Mouse (Mus musculus) midbrain, embryonic 14.5 days (tissue): Measurements from ENCODE around the gene Cabp4. TPM values are rescaled to one million over a fixed set of nuclear protein-coding genes. Genes with fewer than 3 reads are reported as not detected.

Source experiments
- ATAC-seq: fragments of 200-750 bp; cut with Nextera tagmentation; 2 replicates; pipeline ENCODE4 v1.8.0; 2017; ENCODE audit warnings: moderate number of reproducible peaks, moderate library complexity; ENCODE audit not compliant: low FRiP score, low TSS enrichment
- DNase-seq: peaks from one replicate; pipeline ENCODE4 v3.0.0-alpha.2; 2015
- H3K27ac ChIP-seq: fragments of 300-500 bp; sonication (generic); replicated peaks from 2 replicates; pipeline ENCODE4 v1.5.1; 2014; ENCODE audit warnings: mild to moderate bottlenecking, low read depth, low read length, moderate library complexity
- H3K27me3 ChIP-seq: fragments of 300-500 bp; sonication (generic); 2 replicates; pipeline ENCODE4 v1.6.1; 2014; ENCODE audit warnings: low read length, control low read depth, mixed read lengths; ENCODE audit not compliant: control insufficient read depth, insufficient read depth
- H3K36me3 ChIP-seq: fragments of 300-500 bp; sonication (generic); 2 replicates; pipeline ENCODE4 v1.6.1; 2014; ENCODE audit warnings: low read length, control low read depth; ENCODE audit not compliant: control insufficient read depth, insufficient read depth
- H3K4me1 ChIP-seq: fragments of 300-500 bp; sonication (generic); 2 replicates; pipeline ENCODE4 v1.6.1; 2014; ENCODE audit warnings: mild to moderate bottlenecking, antibody characterized with exemption, low read length, control low read depth; ENCODE audit not compliant: control insufficient read depth, insufficient read depth
- H3K4me2 ChIP-seq: fragments of 300-500 bp; sonication (generic); 2 replicates; pipeline ENCODE4 v1.6.1; 2014; ENCODE audit warnings: mild to moderate bottlenecking, low read length, moderate library complexity
- H3K4me3 ChIP-seq: fragments of 300-500 bp; sonication (generic); replicated peaks from 2 replicates; pipeline ENCODE4 v1.5.1; 2014; ENCODE audit warnings: low read depth, low read length
- H3K9ac ChIP-seq: fragments of 300-500 bp; sonication (generic); replicated peaks from 2 replicates; pipeline ENCODE4 v1.6.1; 2014; ENCODE audit warnings: mild to moderate bottlenecking, low read length, moderate library complexity
- H3K9me3 ChIP-seq: fragments of 300-500 bp; sonication (generic); 2 replicates; pipeline ENCODE4 v1.6.1; 2016; ENCODE audit warnings: low read length, control low read depth, mixed read lengths; ENCODE audit not compliant: control insufficient read depth
- WGBS: fragments of 180-500 bp; shearing (Covaris S2); extraction: QIAGEN DNeasy Blood & Tissue Kit; methylation state at CpG from one replicate; pipeline ENCODE4 v1.1.7; 2014; 5-methylcytosine and 5-hydroxymethylcytosine counted together
- polyA plus RNA-seq: library from polyadenylated mRNA; unstranded; fragments of >200 nt; fragmentation: Nextera tagmentation; extraction: Ambion mirVana; gene quantifications from 2 replicates; pipeline ENCODE4 v1.2.1, GENCODE M21; 2014

Cabp4 gene
- polyA plus RNA-seq, 1 experiment from 2014 or later: 0.14 TPM

GRCm38 (mm10) chr19:4119716-4120487, 23.9 kb downstream of the Cabp4 start:
- 90% methylated on average over 6 of the region's 6 CpGs for WGBS
- Histone ChIP-seq H3K36me3 (peaks cover 26% of the 10 kb centered on the region), H3K4me1 (peaks cover 7% of the 10 kb centered on the region), H3K4me2 (peak overlapping the region; percentile 53), H3K27ac (no peak overlapping the region), H3K9me3 (no peaks in the 10 kb centered on the region), H3K27me3 (no peaks in the 10 kb centered on the region), H3K9ac (no peak overlapping the region), H3K4me3 (no peak overlapping the region)
- DNase-seq: no peak
- ATAC-seq: no peak

GRCm38 (mm10) chr19:4118350-4118749, 25.5 kb downstream of the Cabp4 start:
- ATAC-seq (no peak), DNase-seq (no peak)
- Histone ChIP-seq H3K4me1 (peaks cover 7% of the 10 kb centered on the region), H3K9ac (no peak overlapping the region), H3K9me3 (no peaks in the 10 kb centered on the region), H3K27ac (no peak overlapping the region), H3K4me3 (no peak overlapping the region), H3K36me3 (peaks cover 42% of the 10 kb centered on the region), H3K4me2 (no peak overlapping the region), H3K27me3 (no peaks in the 10 kb centered on the region)
- 98% methylated on average over 2 of the region's 2 CpGs for WGBS

- DNase-seq: no peak
- H3K27me3 ChIP-seq: no peaks in the 10 kb centered on the region
- 96% methylated on average over 7 of the region's 7 CpGs for WGBS
- ATAC-seq: no peak
- no peaks in the 10 kb centered on the region for H3K9me3 ChIP-seq
- no peak overlapping the region for H3K4me2 ChIP-seq
- H3K36me3 ChIP-seq: peaks cover 54% of the 10 kb centered on the region
- no peak overlapping the region for H3K27ac ChIP-seq
- H3K4me3 ChIP-seq: no peak overlapping the region
- H3K4me1 ChIP-seq: peaks cover 7% of the 10 kb centered on the region
- H3K9ac ChIP-seq: no peak overlapping the region
Measured at GRCm38 (mm10) chr19:4117006-4117405, 26.8 kb downstream of the Cabp4 start.

- no peaks in the 10 kb centered on the region for H3K27me3 ChIP-seq
- peaks cover 65% of the 10 kb centered on the region for H3K36me3 ChIP-seq
- no peak overlapping the region for H3K4me2 ChIP-seq
- H3K9me3 ChIP-seq: no peaks in the 10 kb centered on the region
- no peak for DNase-seq
- H3K27ac ChIP-seq: no peak overlapping the region
- peaks cover 7% of the 10 kb centered on the region for H3K4me1 ChIP-seq
- H3K9ac ChIP-seq: no peak overlapping the region
- WGBS: 85% methylated on average over 11 of the region's 11 CpGs
- no peak for ATAC-seq
- H3K4me3 ChIP-seq: no peak overlapping the region
Measured at GRCm38 (mm10) chr19:4115816-4116215, 28.0 kb downstream of the Cabp4 start.

GRCm38 (mm10) chr19:4115144-4115543, 28.7 kb downstream of the Cabp4 start:
- H3K9me3 ChIP-seq: no peaks in the 10 kb centered on the region
- peaks cover 71% of the 10 kb centered on the region for H3K36me3 ChIP-seq
- H3K4me3 ChIP-seq: no peak overlapping the region
- DNase-seq: no peak
- no peak overlapping the region for H3K27ac ChIP-seq
- no peak for ATAC-seq
- no peak overlapping the region for H3K4me2 ChIP-seq
- H3K9ac ChIP-seq: no peak overlapping the region
- 95% methylated on average over 10 of the region's 10 CpGs for WGBS
- no peaks in the 10 kb centered on the region for H3K27me3 ChIP-seq
- H3K4me1 ChIP-seq: peaks cover 1% of the 10 kb centered on the region

- no peak overlapping the region for H3K27ac ChIP-seq
- H3K4me1 ChIP-seq: no peaks in the 10 kb centered on the region
- H3K9me3 ChIP-seq: no peaks in the 10 kb centered on the region
- H3K4me2 ChIP-seq: no peak overlapping the region
- H3K9ac ChIP-seq: no peak overlapping the region
- no peaks in the 10 kb centered on the region for H3K27me3 ChIP-seq
- no peak overlapping the region for H3K4me3 ChIP-seq
- H3K36me3 ChIP-seq: peaks cover 77% of the 10 kb centered on the region
- ATAC-seq (no peak), DNase-seq (no peak)
- 91% methylated on average over 10 of the region's 10 CpGs for WGBS
Measured at GRCm38 (mm10) chr19:4114551-4114950, 29.3 kb downstream of the Cabp4 start.

GRCm38 (mm10) chr19:4113806-4114230, 30.0 kb downstream of the Cabp4 start:
- 77% methylated on average over 5 of the region's 5 CpGs for WGBS
- Histone ChIP-seq H3K4me3 (no peak overlapping the region), H3K9ac (no peak overlapping the region), H3K36me3 (peaks cover 83% of the 10 kb centered on the region), H3K9me3 (no peaks in the 10 kb centered on the region), H3K4me2 (no peak overlapping the region), H3K4me1 (no peaks in the 10 kb centered on the region), H3K27me3 (no peaks in the 10 kb centered on the region), H3K27ac (no peak overlapping the region)
- no peak for DNase-seq
- no peak for ATAC-seq

GRCm38 (mm10) chr19:4113186-4113805, 30.5 kb downstream of the Cabp4 start:
- Histone ChIP-seq H3K27me3 (no peaks in the 10 kb centered on the region), H3K36me3 (peaks cover 87% of the 10 kb centered on the region), H3K27ac (no peak overlapping the region), H3K4me2 (no peak overlapping the region), H3K9ac (no peak overlapping the region), H3K9me3 (no peaks in the 10 kb centered on the region), H3K4me3 (no peak overlapping the region), H3K4me1 (no peaks in the 10 kb centered on the region)
- ATAC-seq (no peak), DNase-seq (peak; percentile 23)
- 87% methylated on average over 13 of the region's 13 CpGs for WGBS
